Mouse (Mus musculus) olfactory bulb, adult 2 months (tissue): ENCODE data around the gene Tenm2.

Source experiments
- CTCF ChIP-seq: fragments of 200-500 bp; IDR thresholded peaks from 2 replicates; pipeline ENCODE4 v1.5.1; 2012; ENCODE audit warnings: low read depth, mild to moderate bottlenecking, low read length, moderate library complexity; ENCODE audit not compliant: insufficient read depth
- POLR2A ChIP-seq: fragments of 200-500 bp; IDR thresholded peaks from 2 replicates; pipeline ENCODE4 v1.6.1; 2012; ENCODE audit warnings: mild to moderate bottlenecking, low read depth, low read length, moderate library complexity; ENCODE audit not compliant: insufficient read depth

- no peak for TF ChIP-seq CTCF
- TF ChIP-seq POLR2A, result no peak
These were observed 1066.0 kb downstream of the Tenm2 start for GRCm38 (mm10) chr11:36169738-36170137.
